Mouse (Mus musculus) forebrain, postnatal 0 days (tissue): ENCODE results near the gene Frmd4b. TPM values are rescaled to one million over a fixed set of nuclear protein-coding genes. Genes with fewer than 3 reads are reported as not detected.

Source experiments
- ATAC-seq: fragments of 200-750 bp; cut with Nextera tagmentation; 2 replicates; pipeline ENCODE4 v1.8.0; 2017; ENCODE audit warnings: mild to moderate bottlenecking, moderate library complexity
- DNase-seq: peaks from one replicate; pipeline ENCODE4 v3.0.0-alpha.2; 2015
- H3K27ac ChIP-seq: fragments of 300-500 bp; sonication (generic); 2 replicates; pipeline ENCODE4 v1.5.1; 2014; ENCODE audit warnings: low read depth, mild to moderate bottlenecking, antibody characterized with exemption, low read length, moderate library complexity, mixed read lengths
- H3K27me3 ChIP-seq: fragments of 300-500 bp; sonication (generic); 2 replicates; pipeline ENCODE4 v1.6.1; 2014; ENCODE audit warnings: mild to moderate bottlenecking, low read length, mixed read lengths; ENCODE audit not compliant: insufficient read depth
- H3K36me3 ChIP-seq: fragments of 300-500 bp; sonication (generic); 2 replicates; pipeline ENCODE4 v1.6.1; 2014; ENCODE audit warnings: mild to moderate bottlenecking, moderate library complexity; ENCODE audit not compliant: insufficient read depth
- H3K4me1 ChIP-seq: fragments of 300-500 bp; sonication (generic); 2 replicates; pipeline ENCODE4 v1.6.1; 2014; ENCODE audit warnings: antibody characterized with exemption; ENCODE audit not compliant: insufficient read depth
- H3K4me2 ChIP-seq: fragments of 300-500 bp; sonication (generic); 2 replicates; pipeline ENCODE4 v1.6.1; 2014; ENCODE audit warnings: low read depth, mild to moderate bottlenecking, moderate library complexity
- H3K4me3 ChIP-seq: fragments of 300-500 bp; sonication (generic); 2 replicates; pipeline ENCODE4 v1.5.1; 2014; ENCODE audit warnings: low read depth, low read length, mixed read lengths
- H3K9ac ChIP-seq: fragments of 300-500 bp; sonication (generic); 2 replicates; pipeline ENCODE4 v1.6.1; 2014; ENCODE audit warnings: mild to moderate bottlenecking
- H3K9me3 ChIP-seq: fragments of 300-500 bp; sonication (generic); 2 replicates; pipeline ENCODE4 v1.6.1; 2016; ENCODE audit warnings: low read length
- CTCF ChIP-seq: sonication (generic); IDR thresholded peaks from 2 replicates; pipeline ENCODE4 v1.5.1; 2016; ENCODE audit warnings: antibody characterized with exemption, control low read depth, low read depth
- WGBS: fragments of 180-500 bp; shearing (Covaris S2); extraction: QIAGEN DNeasy Blood & Tissue Kit; methylation state at CpG from one replicate; pipeline ENCODE4 v1.1.7; 2014; 5-methylcytosine and 5-hydroxymethylcytosine counted together
- polyA plus RNA-seq: library from polyadenylated mRNA; unstranded; fragments of >200 nt; fragmentation: Nextera tagmentation; extraction: Ambion mirVana; gene quantifications from 2 replicates; pipeline ENCODE4 v1.2.1, GENCODE M21; 2015
- total RNA-seq: library from RNA; depleted of rRNA; stranded (reverse); fragments of >200 nt; gene quantifications from 2 replicates; pipeline ENCODE4 v1.2.3, GENCODE M21; 2014

Frmd4b gene
- total and polyA plus RNA-seq, 2 experiments from 2014 or later, result 17.0 to 43.7 TPM

GRCm38 (mm10) chr6:97449806-97450205 lies 167.5 kb downstream of the Frmd4b start:
- no peak for ATAC-seq
- 73% methylated on average over 2 of the region's 2 CpGs for WGBS

DNA sequence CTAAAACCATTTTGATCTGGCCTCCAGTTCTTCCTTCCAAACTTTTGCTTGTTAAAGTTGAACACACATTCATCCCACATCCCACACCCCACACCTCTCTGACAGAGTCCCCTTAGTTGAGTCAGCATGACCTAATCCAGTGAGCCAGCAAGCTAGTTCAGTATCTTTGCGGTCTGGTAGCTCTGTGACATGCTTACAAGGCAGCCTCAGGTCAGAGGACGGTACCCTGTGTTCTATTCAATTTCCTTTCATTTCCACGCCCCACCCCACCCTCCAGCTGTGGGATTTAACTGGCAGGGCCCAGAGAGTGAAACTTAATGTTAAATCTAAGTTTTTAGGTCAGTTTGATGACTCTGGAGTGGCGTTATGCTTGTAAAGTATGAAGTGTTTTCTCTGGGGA lies 170.3 kb downstream of the Frmd4b start:
- Histone ChIP-seq H3K4me1 (no peaks in the 10 kb centered on the region), H3K27me3 (no peaks in the 10 kb centered on the region), H3K9me3 (no peaks in the 10 kb centered on the region), H3K36me3 (no peaks in the 10 kb centered on the region), H3K9ac (no peak overlapping the region), H3K27ac (no peak overlapping the region), H3K4me2 (no peak overlapping the region), H3K4me3 (no peak overlapping the region)
- WGBS, result 71% methylated on average over 4 of the region's 4 CpGs
- DNase-seq, result no peak
- no peak for TF ChIP-seq CTCF
- no peak for ATAC-seq

More at GRCm38 (mm10) chr6:97449806-97450205, 167.5 kb downstream of the Frmd4b start:
- H3K4me3 ChIP-seq, result no peak overlapping the region
- H3K27me3 ChIP-seq, result no peaks in the 10 kb centered on the region
- H3K27ac ChIP-seq, result no peak overlapping the region
- H3K9ac ChIP-seq, result no peak overlapping the region
- H3K4me2 ChIP-seq, result no peak overlapping the region
- H3K9me3 ChIP-seq, result no peaks in the 10 kb centered on the region
- no peak for TF ChIP-seq CTCF
- no peak for DNase-seq
- no peaks in the 10 kb centered on the region for H3K4me1 ChIP-seq
- no peaks in the 10 kb centered on the region for H3K36me3 ChIP-seq

- Histone ChIP-seq H3K9me3 (no peaks in the 10 kb centered on the region), H3K27me3 (no peaks in the 10 kb centered on the region), H3K4me3 (no peak overlapping the region), H3K9ac (no peak overlapping the region), H3K4me2 (no peak overlapping the region), H3K4me1 (no peaks in the 10 kb centered on the region), H3K36me3 (no peaks in the 10 kb centered on the region), H3K27ac (no peak overlapping the region)
- WGBS, result 79% methylated on average over 5 of the region's 5 CpGs
- no peak for TF ChIP-seq CTCF
- ATAC-seq (no peak; the same call in 1 of the 2 replicates), DNase-seq (no peak)
These were observed 173.2 kb downstream of the Frmd4b start for GRCm38 (mm10) chr6:97444145-97444544.

DNA sequence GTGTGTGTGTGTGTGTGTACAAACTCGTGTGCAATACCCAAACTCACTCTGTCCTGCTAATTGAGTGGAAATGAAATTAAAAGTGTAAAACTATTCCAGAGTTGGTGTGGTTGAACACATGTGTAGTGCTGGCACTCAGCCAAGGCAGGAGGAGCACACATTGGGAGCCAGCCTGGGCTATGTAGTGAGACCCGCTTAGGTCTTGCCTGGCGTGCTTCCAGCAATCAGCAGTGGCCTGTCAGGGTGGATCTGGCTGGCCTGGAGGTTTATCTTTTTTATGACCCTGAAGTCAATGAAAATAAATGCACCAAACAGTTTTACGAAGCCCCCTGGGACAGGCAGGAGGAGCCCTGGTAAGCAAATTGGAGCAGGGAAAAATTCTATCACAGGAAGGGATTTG lies 173.8 kb downstream of the Frmd4b start:
- 62% methylated on average over 4 of the region's 4 CpGs for WGBS
- Histone ChIP-seq H3K9me3 (no peaks in the 10 kb centered on the region), H3K4me1 (no peaks in the 10 kb centered on the region), H3K36me3 (no peaks in the 10 kb centered on the region), H3K27ac (no peak overlapping the region), H3K4me2 (no peak overlapping the region), H3K27me3 (no peaks in the 10 kb centered on the region), H3K4me3 (no peak overlapping the region), H3K9ac (no peak overlapping the region)
- TF ChIP-seq CTCF, result no peak
- ATAC-seq (no peak), DNase-seq (no peak)

GRCm38 (mm10) chr6:97441357-97441756 lies 176.0 kb downstream of the Frmd4b start:
- Histone ChIP-seq H3K36me3 (no peaks in the 10 kb centered on the region), H3K27ac (no peak overlapping the region), H3K4me3 (no peak overlapping the region), H3K4me2 (no peak overlapping the region), H3K4me1 (no peaks in the 10 kb centered on the region), H3K9me3 (no peaks in the 10 kb centered on the region), H3K9ac (no peak overlapping the region), H3K27me3 (no peaks in the 10 kb centered on the region)
- ATAC-seq (no peak), DNase-seq (no peak)
- 78% methylated on average over 7 of the region's 7 CpGs for WGBS
- no peak for TF ChIP-seq CTCF

DNA sequence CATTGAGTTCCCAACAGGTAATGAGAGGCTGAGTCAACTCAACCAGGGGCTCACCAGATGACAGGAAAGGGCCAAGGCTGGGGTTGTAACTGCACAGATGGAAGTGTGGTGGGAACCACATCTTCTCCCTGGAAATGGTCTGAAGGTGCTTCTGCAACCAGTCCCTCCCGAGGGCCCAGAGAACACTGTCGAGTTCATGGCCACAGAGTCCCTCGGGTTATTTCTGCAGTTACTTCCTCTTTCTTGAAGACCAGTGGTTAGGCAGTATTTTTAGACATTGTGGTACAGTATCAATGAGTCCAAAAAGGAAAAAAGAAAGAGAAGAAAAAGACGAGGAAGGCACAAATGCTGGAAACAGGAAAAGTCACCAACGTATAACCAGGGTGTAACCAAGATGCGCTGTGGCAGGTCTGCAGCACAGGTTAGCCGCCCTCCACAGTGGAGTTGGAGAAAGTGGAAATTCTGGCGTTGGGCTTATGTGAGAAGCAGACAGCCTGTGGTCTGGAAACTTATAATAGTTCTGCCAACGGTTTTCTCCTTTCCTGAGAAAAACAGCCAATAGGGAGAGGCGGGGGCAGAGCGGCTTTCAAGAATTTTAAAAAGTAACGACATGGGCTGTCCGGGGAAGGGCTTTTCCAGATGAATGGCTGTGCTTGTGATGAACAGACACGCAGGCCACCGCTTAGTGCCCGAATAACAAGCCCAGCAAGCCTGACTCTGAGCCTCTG lies 178.3 kb downstream of the Frmd4b start:
- TF ChIP-seq CTCF, result no peak

DNA sequence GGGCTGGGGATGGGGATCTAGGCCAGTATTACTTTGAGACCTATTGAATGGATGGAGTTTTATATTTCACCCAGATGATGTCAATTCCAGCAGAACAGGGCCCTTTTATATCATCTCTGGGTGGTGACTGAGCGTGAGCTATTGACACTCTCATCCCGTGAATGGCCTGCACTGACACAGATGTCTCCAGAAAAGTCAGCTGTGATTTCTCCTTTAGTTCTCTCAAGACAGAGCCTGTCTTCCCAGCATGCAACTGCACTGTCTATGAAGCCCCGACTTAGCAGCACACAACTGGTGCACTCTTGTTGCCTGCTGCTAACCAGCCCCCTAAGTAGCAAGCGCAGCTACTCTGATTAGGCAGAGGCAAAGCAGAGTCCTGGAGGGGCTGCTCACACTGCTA lies 182.6 kb downstream of the Frmd4b start:
- Histone ChIP-seq H3K9me3 (no peaks in the 10 kb centered on the region), H3K4me1 (no peaks in the 10 kb centered on the region), H3K4me2 (no peak overlapping the region), H3K27ac (no peak overlapping the region), H3K9ac (no peak overlapping the region), H3K4me3 (no peak overlapping the region), H3K36me3 (no peaks in the 10 kb centered on the region), H3K27me3 (no peaks in the 10 kb centered on the region)
- 60% methylated on average over 4 of the region's 4 CpGs for WGBS
- DNase-seq (no peak), ATAC-seq (no peak)
- TF ChIP-seq CTCF, result no peak

More for the DNA sequence above, 178.3 kb downstream of the Frmd4b start:
- H3K4me3 ChIP-seq, result no peak overlapping the region
- no peak overlapping the region for H3K9ac ChIP-seq
- ATAC-seq, result no peak
- H3K4me1 ChIP-seq, result no peaks in the 10 kb centered on the region
- DNase-seq, result no peak
- no peak overlapping the region for H3K4me2 ChIP-seq
- no peaks in the 10 kb centered on the region for H3K27me3 ChIP-seq
- no peak overlapping the region for H3K27ac ChIP-seq
- WGBS, result 47% methylated on average over 16 of the region's 16 CpGs
- no peaks in the 10 kb centered on the region for H3K9me3 ChIP-seq
- no peaks in the 10 kb centered on the region for H3K36me3 ChIP-seq
